Mouse (Mus musculus) spleen, adult 2 months (tissue): ENCODE results near the gene Plet1. TPM values are rescaled to one million over a fixed set of nuclear protein-coding genes. Genes with fewer than 3 reads are reported as not detected.

Experiments used
- DNase-seq, 2 experiments: peaks; one replicate each; pipeline versions ENCODE4 v3.0.0 to v3.0.0-alpha.2; 2012 to 2021; ENCODE audit warnings: low spot score in 2 of 2, low read depth in 1 of 2
- H3K27ac ChIP-seq: fragments of 200-500 bp; 2 replicates; pipeline ENCODE4 v1.5.1; 2012; ENCODE audit warnings: low read length, inconsistent platforms; ENCODE audit not compliant: insufficient read depth
- H3K27me3 ChIP-seq: fragments of 200-500 bp; 2 replicates; pipeline ENCODE4 v1.6.1; 2012; ENCODE audit warnings: mild to moderate bottlenecking, moderate library complexity, low read length, inconsistent platforms; ENCODE audit not compliant: control insufficient read depth, insufficient read depth
- H3K36me3 ChIP-seq: fragments of 200-500 bp; 2 replicates; pipeline ENCODE4 v1.6.1; 2012; ENCODE audit warnings: mild to moderate bottlenecking, low read length, inconsistent platforms; ENCODE audit not compliant: control insufficient read depth, insufficient read depth
- H3K4me1 ChIP-seq: fragments of 200-500 bp; 2 replicates; pipeline ENCODE4 v1.6.1; 2011; ENCODE audit warnings: inconsistent platforms; ENCODE audit not compliant: control insufficient read depth, insufficient read depth, insufficient read length
- H3K4me3 ChIP-seq: fragments of 200-500 bp; 2 replicates; pipeline ENCODE4 v1.5.1; 2011; ENCODE audit warnings: mild to moderate bottlenecking, inconsistent platforms; ENCODE audit not compliant: insufficient read depth, insufficient read length; ENCODE audit errors: extremely low read depth
- CTCF ChIP-seq: fragments of 200-500 bp; IDR thresholded peaks from 2 replicates; pipeline ENCODE4 v1.5.1; 2011; ENCODE audit warnings: mild to moderate bottlenecking, inconsistent platforms; ENCODE audit not compliant: insufficient read depth, insufficient read length, insufficient replicate concordance; ENCODE audit errors: extremely low read depth
- POLR2A ChIP-seq: fragments of 200-500 bp; IDR thresholded peaks from 2 replicates; pipeline ENCODE4 v1.6.1; 2011; ENCODE audit warnings: low read depth, low read length, inconsistent platforms
- WGBS: fragments of 180-500 bp; shearing (Covaris S2); methylation state at CpG from one replicate; pipeline ENCODE4 v1.1.7; 2018; 5-methylcytosine and 5-hydroxymethylcytosine counted together
- polyA plus RNA-seq: library from polyadenylated mRNA; depleted of rRNA; stranded (reverse); fragments of >200 nt; gene quantifications from 2 replicates; pipeline ENCODE4 v1.2.3, GENCODE M21; 2012

Gene Plet1
- polyA plus RNA-seq, 1 experiment, result 0.14 TPM

- no peaks in the 10 kb centered on the region for H3K27me3 ChIP-seq
- peak; percentile 29; the same call in 1 of the 2 replicates for TF ChIP-seq CTCF
- no peak for TF ChIP-seq POLR2A
- peaks cover 3% of the 10 kb centered on the region for H3K36me3 ChIP-seq
- H3K4me3 ChIP-seq, result no peak overlapping the region
- no peaks in the 10 kb centered on the region for H3K4me1 ChIP-seq
- WGBS, result 61% methylated on average over 2 of the region's 2 CpGs
- H3K27ac ChIP-seq, result no peak overlapping the region
- no peak for DNase-seq
These were observed 24.5 kb downstream of the Plet1 start for GRCm38 (mm10) chr9:50518781-50519180.

GRCm38 (mm10) chr9:50520748-50521147 is 26.4 kb downstream of the Plet1 start:
- no peak for DNase-seq
- Histone ChIP-seq H3K27me3 (no peaks in the 10 kb centered on the region), H3K4me3 (no peak overlapping the region), H3K36me3 (peaks cover 11% of the 10 kb centered on the region), H3K27ac (no peak overlapping the region), H3K4me1 (no peaks in the 10 kb centered on the region)
- TF ChIP-seq POLR2A, result no peak
- TF ChIP-seq CTCF, result no peak
- 41% methylated on average over 6 of the region's 6 CpGs for WGBS

GRCm38 (mm10) chr9:50521562-50521961 is 27.2 kb downstream of the Plet1 start:
- TF ChIP-seq CTCF, result no peak
- no peak for TF ChIP-seq POLR2A
- WGBS, result 68% methylated on average over 2 of the region's 2 CpGs
- Histone ChIP-seq H3K4me1 (no peaks in the 10 kb centered on the region), H3K27me3 (no peaks in the 10 kb centered on the region), H3K4me3 (no peak overlapping the region), H3K27ac (no peak overlapping the region), H3K36me3 (peaks cover 11% of the 10 kb centered on the region)
- DNase-seq, result no peak

- Histone ChIP-seq H3K27me3 (no peaks in the 10 kb centered on the region), H3K4me1 (peaks cover 4% of the 10 kb centered on the region; the same call in 1 of the 2 replicates), H3K4me3 (no peak overlapping the region), H3K36me3 (peaks cover 12% of the 10 kb centered on the region), H3K27ac (no peak overlapping the region)
- WGBS, result 76% methylated on average over 5 of the region's 5 CpGs
- TF ChIP-seq CTCF, result no peak
- no peak for TF ChIP-seq POLR2A
- no peak for DNase-seq
These were observed 28.2 kb downstream of the Plet1 start for GRCm38 (mm10) chr9:50522574-50522973.

GRCm38 (mm10) chr9:50524936-50525335 is 30.6 kb downstream of the Plet1 start:
- Histone ChIP-seq H3K36me3 (peaks cover 12% of the 10 kb centered on the region), H3K27ac (no peak overlapping the region), H3K4me1 (peaks cover 8% of the 10 kb centered on the region; the same call in 1 of the 2 replicates), H3K4me3 (no peak overlapping the region), H3K27me3 (no peaks in the 10 kb centered on the region)
- 92% methylated on average over 5 of the region's 5 CpGs for WGBS
- no peak for DNase-seq
- TF ChIP-seq POLR2A (no peak), CTCF (no peak)

GRCm38 (mm10) chr9:50525585-50525984 is 31.3 kb downstream of the Plet1 start:
- H3K4me1 ChIP-seq, result peaks cover 8% of the 10 kb centered on the region; the same call in 1 of the 2 replicates
- TF ChIP-seq CTCF (no peak), POLR2A (no peak)

GRCm38 (mm10) chr9:50527860-50528259 is 33.5 kb downstream of the Plet1 start:
- H3K4me1 ChIP-seq, result peaks cover 8% of the 10 kb centered on the region; the same call in 1 of the 2 replicates
- 18% methylated on average over 7 of the region's 7 CpGs for WGBS
- TF ChIP-seq CTCF (no peak), POLR2A (no peak)
- H3K27ac ChIP-seq, result no peak overlapping the region
- no peaks in the 10 kb centered on the region for H3K27me3 ChIP-seq
- H3K36me3 ChIP-seq, result peaks cover 9% of the 10 kb centered on the region; the same call in 1 of the 2 replicates
- no peak for DNase-seq
- H3K4me3 ChIP-seq, result peak overlapping the region; percentile 96

More at GRCm38 (mm10) chr9:50525585-50525984, 31.3 kb downstream of the Plet1 start:
- DNase-seq, result no peak
- WGBS, result 81% methylated on average over 5 of the region's 5 CpGs
- Histone ChIP-seq H3K27ac (no peak overlapping the region), H3K27me3 (no peaks in the 10 kb centered on the region), H3K36me3 (peaks cover 12% of the 10 kb centered on the region), H3K4me3 (no peak overlapping the region)
